Mouse (Mus musculus) heart, embryonic 10.5 days (tissue): ENCODE data around the gene Lmntd1. TPM values are rescaled to one million over a fixed set of nuclear protein-coding genes. Genes with fewer than 3 reads are reported as not detected.

Experiments
- DNase-seq: peaks from one replicate; pipeline ENCODE4 v3.0.0-alpha.2; 2017; ENCODE audit warnings: low spot score
- H3K27ac ChIP-seq: fragments of 300-500 bp; sonication (generic); 2 replicates; pipeline ENCODE4 v1.5.1; 2016; ENCODE audit warnings: mild to moderate bottlenecking
- H3K27me3 ChIP-seq: fragments of 300-500 bp; sonication (generic); 2 replicates; pipeline ENCODE4 v1.6.1; 2016; ENCODE audit warnings: mild to moderate bottlenecking; ENCODE audit not compliant: poor library complexity, insufficient read depth, severe bottlenecking
- H3K36me3 ChIP-seq: fragments of 300-500 bp; sonication (generic); 2 replicates; pipeline ENCODE4 v1.6.1; 2016; ENCODE audit warnings: mild to moderate bottlenecking, moderate library complexity
- H3K4me1 ChIP-seq: fragments of 300-500 bp; sonication (generic); 2 replicates; pipeline ENCODE4 v1.6.1; 2016; ENCODE audit warnings: mild to moderate bottlenecking
- H3K4me3 ChIP-seq: fragments of 300-500 bp; sonication (generic); 2 replicates; pipeline ENCODE4 v1.5.1; 2016; ENCODE audit warnings: mild to moderate bottlenecking, moderate library complexity
- H3K9me3 ChIP-seq: fragments of 300-500 bp; sonication (generic); 2 replicates; pipeline ENCODE4 v1.6.1; 2016; ENCODE audit warnings: mild to moderate bottlenecking, moderate library complexity
- WGBS: fragments of 180-500 bp; shearing (Covaris S2); methylation state at CpG from one replicate; pipeline ENCODE4 v1.1.7; 2016; 5-methylcytosine and 5-hydroxymethylcytosine counted together
- polyA plus RNA-seq: library from polyadenylated mRNA; unstranded; fragments of >200 nt; fragmentation: Nextera tagmentation; extraction: Ambion mirVana; gene quantifications from 2 replicates; pipeline ENCODE4 v1.2.1, GENCODE M21; 2016

Gene Lmntd1
- polyA plus RNA-seq, 1 experiment from 2014 or later = 2.3 TPM

GRCm38 (mm10) chr6:145634454-145634853 is 20.3 kb upstream of the Lmntd1 start:
- 83% methylated on average over 2 of the region's 2 CpGs for WGBS
- no peak overlapping the region for H3K4me3 ChIP-seq

GRCm38 (mm10) chr6:145630269-145630668 is 16.1 kb upstream of the Lmntd1 start:
- H3K4me1 ChIP-seq = peaks cover 6% of the 10 kb centered on the region; the same call in 1 of the 2 replicates
- H3K36me3 ChIP-seq = no peaks in the 10 kb centered on the region
- WGBS = 53% methylated on average over 6 of the region's 6 CpGs
- no peak for DNase-seq
- H3K27ac ChIP-seq = no peak overlapping the region
- H3K4me3 ChIP-seq = no peak overlapping the region
- 0 out of 2 replicates have a peak, but pooled peaks cover 3% of the 10 kb centered on the region for H3K9me3 ChIP-seq
- H3K27me3 ChIP-seq = no peaks in the 10 kb centered on the region

More at GRCm38 (mm10) chr6:145634454-145634853, 20.3 kb upstream of the Lmntd1 start:
- Histone ChIP-seq H3K27me3 (no peaks in the 10 kb centered on the region), H3K9me3 (0 out of 2 replicates have a peak, but pooled peaks cover 3% of the 10 kb centered on the region), H3K4me1 (peaks cover 12% of the 10 kb centered on the region; the same call in 1 of the 2 replicates), H3K27ac (no peak overlapping the region), H3K36me3 (no peaks in the 10 kb centered on the region)
- no peak for DNase-seq

- no peaks in the 10 kb centered on the region for H3K36me3 ChIP-seq
- no peak overlapping the region for H3K27ac ChIP-seq
- no peaks in the 10 kb centered on the region for H3K9me3 ChIP-seq
- no peak overlapping the region for H3K4me3 ChIP-seq
- no peak for DNase-seq
- no peaks in the 10 kb centered on the region for H3K4me1 ChIP-seq
- no peaks in the 10 kb centered on the region for H3K27me3 ChIP-seq
- 92% methylated on average over 4 of the region's 4 CpGs for WGBS
Measured at GRCm38 (mm10) chr6:145623141-145623540, 9.0 kb upstream of the Lmntd1 start.

- no peak overlapping the region for H3K4me3 ChIP-seq
- H3K4me1 ChIP-seq = 0 out of 2 replicates have a peak, but pooled peaks cover 6% of the 10 kb centered on the region
- DNase-seq = no peak
- no peaks in the 10 kb centered on the region for H3K9me3 ChIP-seq
- 0 out of 2 replicates have a peak, but pooled peaks cover 4% of the 10 kb centered on the region for H3K27me3 ChIP-seq
- 84% methylated on average over 5 of the region's 5 CpGs for WGBS
- H3K27ac ChIP-seq = no peak overlapping the region
- no peaks in the 10 kb centered on the region for H3K36me3 ChIP-seq
Measured at GRCm38 (mm10) chr6:145616402-145617229, 2.5 kb upstream of the Lmntd1 start.

DNA sequence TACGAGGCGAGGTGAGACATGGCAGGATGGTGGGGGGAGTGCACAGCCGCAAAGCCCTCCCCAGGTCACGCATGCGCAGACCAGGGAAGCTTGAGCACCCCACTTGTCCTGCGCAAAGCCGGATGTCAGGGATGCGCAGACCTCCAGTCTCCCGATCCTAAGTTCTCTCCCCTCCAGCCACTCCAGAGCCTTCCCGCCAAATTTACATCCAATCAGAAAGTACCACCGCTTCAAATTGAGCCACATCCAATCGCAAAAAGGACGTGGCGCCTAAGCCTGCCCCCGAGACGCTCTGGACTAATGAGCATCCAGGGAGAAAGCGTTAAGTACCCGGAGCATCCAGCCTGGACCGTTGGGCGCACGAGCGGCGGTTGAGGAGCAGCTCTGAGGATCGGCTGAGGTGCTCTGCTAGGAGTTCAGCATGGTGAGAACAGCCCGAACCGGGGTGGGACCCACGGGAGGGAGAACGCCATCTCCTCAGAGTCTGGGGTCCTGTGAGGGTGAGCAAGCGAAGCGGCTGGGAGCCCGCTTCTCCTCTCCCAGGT is 1.6 kb upstream of the Lmntd1 start, which contains the start of gene Tuba3b:
Gene Tuba3b, plus strand, starts transcription at position 92 of the 545 bp plus-strand sequence.
- 0 out of 2 replicates have a peak, but pooled peaks cover 4% of the 10 kb centered on the region for H3K27me3 ChIP-seq
- DNase-seq = no peak
- H3K4me1 ChIP-seq = 0 out of 2 replicates have a peak, but pooled peaks cover 6% of the 10 kb centered on the region
- H3K9me3 ChIP-seq = no peaks in the 10 kb centered on the region
- no peak within 1 kb of the TSS for H3K4me3 ChIP-seq
- H3K27ac ChIP-seq = no peak within 1 kb of the TSS
- WGBS = 95% methylated on average over 31 of the region's 31 CpGs
- H3K36me3 ChIP-seq = no peaks in the 10 kb centered on the region

DNA sequence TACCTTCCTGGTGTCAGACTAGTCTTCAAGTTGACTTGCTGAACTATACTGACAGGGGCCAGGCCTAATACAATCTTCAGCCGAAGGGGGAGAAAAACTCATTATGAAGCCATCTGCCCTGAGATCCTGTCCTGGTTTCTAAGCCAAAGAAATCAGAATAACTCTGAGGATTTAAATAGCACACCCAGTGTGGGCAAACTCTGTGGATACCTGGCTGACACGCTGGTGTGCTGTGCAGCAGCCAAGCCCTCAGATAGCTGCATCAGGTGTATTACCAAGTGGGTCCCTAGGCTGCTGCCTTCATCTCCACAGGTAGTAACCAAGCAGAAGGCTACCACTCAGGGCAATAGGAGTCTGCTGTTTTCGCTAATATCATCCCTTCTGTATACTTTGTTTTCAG is 1.5 kb downstream of the Lmntd1 start:
- peak; percentile 47 for DNase-seq
- Histone ChIP-seq H3K4me1 (0 out of 2 replicates have a peak, but pooled peaks cover 6% of the 10 kb centered on the region), H3K36me3 (no peaks in the 10 kb centered on the region), H3K27ac (no peak overlapping the region), H3K9me3 (no peaks in the 10 kb centered on the region), H3K27me3 (0 out of 2 replicates have a peak, but pooled peaks cover 4% of the 10 kb centered on the region), H3K4me3 (no peak overlapping the region)
- 72% methylated on average over 3 of the region's 3 CpGs for WGBS

- Histone ChIP-seq H3K4me1 (0 out of 2 replicates have a peak, but pooled peaks cover 6% of the 10 kb centered on the region), H3K4me3 (no peak overlapping the region), H3K27ac (no peak overlapping the region), H3K27me3 (0 out of 2 replicates have a peak, but pooled peaks cover 4% of the 10 kb centered on the region), H3K9me3 (no peaks in the 10 kb centered on the region), H3K36me3 (no peaks in the 10 kb centered on the region)
- WGBS = 86% methylated on average over 5 of the region's 5 CpGs
- peak; percentile 30 for DNase-seq
Measured at GRCm38 (mm10) chr6:145610901-145611300, 3.2 kb downstream of the Lmntd1 start.

DNA sequence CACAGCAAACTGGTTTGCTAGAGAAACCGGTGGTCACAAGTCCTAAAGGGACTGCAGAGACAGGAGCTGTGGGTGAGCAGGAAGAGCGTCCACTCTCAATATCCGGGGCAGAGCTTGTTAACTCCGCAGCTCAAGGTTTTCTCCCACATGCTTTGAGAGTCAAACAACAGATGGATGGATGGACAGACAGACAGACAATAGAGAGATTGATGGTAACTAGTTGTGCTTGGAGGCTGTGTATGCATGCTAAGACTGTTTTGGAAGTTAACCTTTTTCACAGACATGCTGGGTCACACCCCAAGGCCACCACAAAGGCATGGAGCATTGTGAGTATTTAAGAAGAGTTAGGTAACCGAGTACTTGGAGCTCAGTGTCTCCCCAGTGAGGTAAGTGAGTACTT is 5.4 kb downstream of the Lmntd1 start:
- DNase-seq = no peak
- no peaks in the 10 kb centered on the region for H3K27me3 ChIP-seq
- no peak overlapping the region for H3K4me3 ChIP-seq
- H3K27ac ChIP-seq = no peak overlapping the region
- no peaks in the 10 kb centered on the region for H3K9me3 ChIP-seq
- H3K4me1 ChIP-seq = no peaks in the 10 kb centered on the region
- WGBS = 77% methylated on average over 5 of the region's 5 CpGs
- no peaks in the 10 kb centered on the region for H3K36me3 ChIP-seq

- Histone ChIP-seq H3K27me3 (no peaks in the 10 kb centered on the region), H3K27ac (no peak overlapping the region), H3K36me3 (no peaks in the 10 kb centered on the region), H3K4me1 (no peaks in the 10 kb centered on the region), H3K9me3 (no peaks in the 10 kb centered on the region), H3K4me3 (no peak overlapping the region)
- no peak for DNase-seq
- 86% methylated on average over 4 of the region's 4 CpGs for WGBS
Measured at GRCm38 (mm10) chr6:145607746-145608145, 6.4 kb downstream of the Lmntd1 start.

GRCm38 (mm10) chr6:145605203-145605602 is 8.9 kb downstream of the Lmntd1 start:
- Histone ChIP-seq H3K4me1 (no peaks in the 10 kb centered on the region), H3K36me3 (no peaks in the 10 kb centered on the region), H3K9me3 (no peaks in the 10 kb centered on the region), H3K4me3 (no peak overlapping the region), H3K27ac (no peak overlapping the region), H3K27me3 (no peaks in the 10 kb centered on the region)
- DNase-seq = no peak
- 70% methylated on average over 3 of the region's 3 CpGs for WGBS

DNA sequence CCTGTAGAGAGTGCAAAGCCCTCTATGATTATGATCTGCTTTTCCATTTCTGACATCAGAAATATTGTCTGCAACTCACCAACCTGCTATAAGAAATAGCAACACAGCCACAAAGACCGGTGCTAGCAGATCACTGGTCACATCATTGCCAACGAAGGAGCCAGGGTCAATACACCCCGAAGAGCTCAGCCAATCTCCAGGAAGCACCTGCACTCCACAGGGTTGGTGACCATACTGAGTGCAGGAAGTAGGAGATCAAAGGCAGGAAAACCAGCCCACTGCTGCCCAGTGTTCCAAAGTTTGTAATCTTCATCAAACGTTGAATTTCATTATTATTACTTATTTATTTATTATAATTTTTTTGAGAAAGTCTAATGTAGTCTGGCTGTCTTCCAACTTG is 9.5 kb downstream of the Lmntd1 start:
- H3K4me3 ChIP-seq = no peak overlapping the region
- no peak for DNase-seq
- H3K36me3 ChIP-seq = no peaks in the 10 kb centered on the region
- H3K4me1 ChIP-seq = no peaks in the 10 kb centered on the region
- no peak overlapping the region for H3K27ac ChIP-seq
- 71% methylated on average over 4 of the region's 4 CpGs for WGBS
- H3K9me3 ChIP-seq = no peaks in the 10 kb centered on the region
- no peaks in the 10 kb centered on the region for H3K27me3 ChIP-seq

DNA sequence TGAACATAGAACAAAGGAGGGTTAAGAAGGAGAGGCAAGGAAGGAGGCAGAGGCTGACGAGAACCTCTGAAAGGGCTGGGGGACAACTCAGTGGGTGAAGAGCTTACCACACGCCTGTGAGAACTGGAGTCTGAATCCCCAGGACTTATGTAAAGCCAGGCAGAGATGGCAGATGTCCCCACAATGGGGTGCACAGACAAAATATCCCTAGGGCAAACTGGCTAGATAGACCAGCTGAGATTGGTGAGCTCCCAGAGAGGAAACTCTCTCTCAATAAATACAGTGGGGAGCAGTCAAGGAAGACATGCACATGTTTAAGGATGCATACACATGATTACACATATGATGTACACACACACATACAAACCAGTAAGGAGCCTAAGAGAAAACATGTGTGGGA is 10.0 kb downstream of the Lmntd1 start:
- 53% methylated on average over 2 of the region's 2 CpGs for WGBS
- no peak for DNase-seq

More for the DNA sequence above, 10.0 kb downstream of the Lmntd1 start:
- Histone ChIP-seq H3K27ac (no peak overlapping the region), H3K4me1 (0 out of 2 replicates have a peak, but pooled peaks cover under 1% of the 10 kb centered on the region), H3K4me3 (no peak overlapping the region), H3K36me3 (no peaks in the 10 kb centered on the region), H3K9me3 (no peaks in the 10 kb centered on the region), H3K27me3 (no peaks in the 10 kb centered on the region)
